Mouse (Mus musculus): ENCODE measurements around the gene Paqr9.

DNA sequence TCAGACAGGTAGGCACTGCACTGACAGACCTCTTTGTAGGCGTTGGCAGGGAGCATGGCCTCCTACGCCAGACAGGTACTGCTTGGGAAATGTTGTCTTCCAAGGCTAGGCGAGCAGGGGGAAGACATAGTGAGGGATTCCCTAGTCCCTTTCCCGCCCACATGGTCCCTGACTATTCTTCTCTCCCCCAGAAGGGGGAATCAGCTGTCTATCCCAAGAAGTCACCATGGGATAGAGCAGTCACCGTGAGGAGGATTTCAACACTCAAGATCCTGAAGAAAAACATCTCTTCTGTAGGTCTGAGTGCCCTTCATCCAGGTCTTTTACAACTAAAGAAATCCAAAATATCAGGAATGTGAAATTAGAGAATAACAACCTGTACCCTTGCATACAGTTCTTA, 47.7 kb downstream of the Paqr9 start:
- TF ChIP-seq CTCF (conservative IDR thresholded peaks at IDR 0.05; ENCODE audit: low read length) (0 out of 2 replicates have a peak, but pooled peaks have one; percentile 9), NANOG (IDR thresholded peaks at IDR 0.05; ENCODE audit: borderline replicate concordance, low read length) (no peak)
